Mouse (Mus musculus): ENCODE results near the gene Inha. TPM values are rescaled to one million over a fixed set of nuclear protein-coding genes. Genes with fewer than 3 reads are reported as not detected.

Inha gene
- total RNA-seq, 2 experiments from 2014 or later, result 36.9 to 37.2 TPM

DNA sequence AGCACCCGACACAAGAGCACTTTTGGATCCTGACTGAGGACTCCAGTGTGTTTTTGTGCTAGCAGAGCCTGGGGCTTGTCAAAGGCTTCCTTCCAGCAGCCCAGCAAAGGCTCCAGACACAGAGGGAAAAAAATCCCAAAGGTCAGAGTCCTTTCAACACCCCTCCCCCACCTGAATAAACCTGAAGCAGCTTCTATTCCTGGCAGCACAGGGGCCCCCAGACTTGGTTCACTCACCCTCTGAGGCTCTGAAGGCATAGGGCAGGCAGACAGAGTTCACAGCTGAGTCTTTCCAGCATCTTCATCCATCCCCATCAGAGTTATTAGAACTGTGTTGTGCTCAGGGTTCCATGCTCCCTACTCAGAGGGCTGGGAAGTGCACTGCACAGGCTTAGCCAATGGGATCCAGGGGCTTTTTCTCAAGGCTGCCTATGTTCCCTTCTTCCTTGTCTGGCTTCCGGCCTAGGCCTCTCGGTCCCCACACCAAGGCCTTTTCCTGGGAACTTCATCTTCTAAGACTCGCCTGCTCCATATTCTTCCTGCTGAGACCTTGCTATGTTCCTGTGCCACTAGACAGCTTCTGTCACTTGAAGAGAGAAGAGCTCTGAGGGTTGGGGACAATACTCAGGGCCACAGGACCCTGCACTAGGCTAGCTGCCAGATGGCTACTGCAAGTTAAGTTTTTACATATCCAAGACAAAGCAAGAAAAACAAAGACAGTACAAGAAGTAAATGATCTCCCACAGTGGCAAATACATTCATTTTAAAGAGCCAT lies 4.7 kb downstream of the Inha start:
- intact Hi-C loops (cut with DNase I), result no loop called here
- DNase-seq (ENCODE audit: extremely low spot score in 1 of 2, low spot score in 2 of 2), result no peak

DNA sequence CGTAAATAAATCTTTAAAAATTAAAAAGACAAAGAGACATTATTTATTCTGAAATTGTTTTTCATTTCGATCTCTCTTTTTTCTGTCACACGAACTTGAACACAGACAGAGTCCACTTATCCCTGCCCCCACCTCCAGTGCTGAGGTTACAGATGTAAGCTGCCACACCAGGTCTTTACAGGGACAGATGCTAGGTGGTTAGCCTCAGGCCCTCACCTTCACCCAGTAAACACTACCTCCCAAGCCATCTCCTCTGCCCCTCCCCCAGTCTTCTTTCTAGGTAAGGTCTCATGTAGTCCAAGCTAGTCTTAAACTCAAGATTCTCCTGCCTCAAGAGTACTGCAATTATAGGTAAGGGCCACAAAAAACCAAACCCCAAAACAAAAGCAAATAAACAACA lies 5.7 kb downstream of the Inha start:
- no peak for DNase-seq (ENCODE audit: extremely low spot score in 1 of 2, low spot score in 2 of 2)
- intact Hi-C loops (cut with DNase I), result no loop called here

DNA sequence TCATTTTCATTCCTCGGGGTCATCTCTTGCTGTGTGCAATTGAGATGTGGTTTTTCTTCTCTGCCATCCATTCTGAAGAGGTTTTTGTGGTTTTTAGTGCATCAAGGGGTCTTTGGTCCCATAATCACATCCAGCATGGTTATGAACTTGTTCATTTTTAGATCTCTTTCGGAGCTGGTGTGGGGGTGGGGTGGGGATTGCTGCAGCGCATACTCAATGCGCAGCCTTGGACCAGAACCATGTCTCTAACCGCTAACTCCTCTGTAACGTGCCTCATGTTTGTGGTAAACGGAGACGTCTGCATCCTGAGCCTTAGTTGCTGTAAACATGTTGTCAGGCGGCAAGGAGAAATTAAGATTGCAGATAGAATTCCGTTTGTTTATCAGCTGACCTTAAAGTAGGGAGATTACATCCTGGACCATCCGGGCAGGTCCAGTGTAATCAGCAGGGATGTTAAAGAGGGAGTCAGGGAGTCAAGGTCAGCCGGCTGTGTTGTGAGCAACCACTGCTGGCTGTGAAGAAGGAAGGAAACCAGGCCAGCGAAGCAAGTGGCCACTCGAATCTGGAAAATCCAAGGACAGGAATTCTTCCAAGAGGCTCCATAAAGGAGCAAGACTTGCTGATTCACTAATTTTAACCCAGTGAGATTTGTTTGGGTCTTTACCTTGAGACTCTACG lies 10.0 kb downstream of the Inha start:
- intact Hi-C loops (cut with DNase I), result no loop called here
- DNase-seq (ENCODE audit: extremely low spot score in 1 of 2, low spot score in 2 of 2), result no peak

DNA sequence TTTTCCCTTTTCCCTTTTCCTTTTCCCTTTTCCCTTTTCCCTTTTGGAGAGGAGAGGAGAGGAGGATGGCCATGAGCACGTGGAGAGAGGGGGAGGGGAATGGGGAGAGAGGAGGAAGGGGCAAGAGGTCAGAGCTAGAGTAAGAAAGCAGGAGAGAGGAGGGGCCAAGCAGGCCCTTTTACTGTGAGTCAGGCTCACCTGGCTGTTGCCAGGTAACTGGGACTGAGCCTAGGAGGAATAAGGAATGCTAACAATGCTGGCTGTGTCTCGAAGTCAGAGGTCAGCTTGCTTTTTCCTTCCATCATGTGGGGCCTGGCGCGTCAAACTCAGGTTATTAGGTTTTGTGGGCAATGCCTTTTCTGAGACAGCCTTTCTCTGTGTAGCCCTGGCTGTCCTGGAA lies 11.1 kb downstream of the Inha start:
- intact Hi-C loops (cut with DNase I), result no loop called here
- DNase-seq (ENCODE audit: extremely low spot score in 1 of 2, low spot score in 2 of 2), result no peak

DNA sequence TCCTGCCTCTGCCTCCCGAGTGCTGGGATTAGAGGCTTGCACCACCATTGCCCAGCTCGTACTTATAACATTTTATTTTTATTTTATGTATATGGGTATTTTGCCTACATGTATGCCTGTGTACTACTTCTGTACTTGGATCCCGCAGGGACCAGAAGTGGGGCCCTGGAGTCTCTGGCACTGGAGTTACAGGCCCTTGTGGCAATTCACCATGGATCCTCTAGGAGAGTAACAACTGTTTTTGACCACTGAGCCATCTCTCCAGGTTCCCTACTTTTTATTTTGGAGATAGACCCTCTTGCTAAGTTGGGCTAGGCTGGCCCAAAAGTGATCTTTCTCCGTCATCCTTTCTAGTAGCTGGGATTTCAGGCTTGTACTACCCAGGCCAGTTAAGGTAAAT lies 11.6 kb downstream of the Inha start:
- no peak for DNase-seq (ENCODE audit: extremely low spot score in 1 of 2, low spot score in 2 of 2)
- intact Hi-C loops (cut with DNase I), result no loop called here

DNA sequence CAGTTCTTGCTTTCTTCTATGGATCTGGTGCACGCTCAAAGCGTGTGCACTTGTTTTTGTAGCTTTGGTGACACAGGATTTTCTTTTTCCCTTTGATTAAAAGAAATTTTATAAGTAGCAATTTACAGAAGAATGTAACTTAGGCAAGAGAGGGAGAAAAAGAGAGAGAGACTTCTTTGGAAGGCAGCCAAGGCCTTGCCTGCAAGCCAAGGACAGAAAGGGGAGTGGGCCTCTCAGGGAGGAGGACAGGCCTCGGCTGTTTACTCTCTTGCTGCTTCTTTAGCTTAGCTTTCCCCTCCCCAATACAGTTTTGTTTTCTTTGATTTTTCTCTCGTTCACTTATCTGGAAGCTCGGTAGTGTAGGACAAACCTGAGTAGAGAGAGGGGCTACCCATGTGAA lies 12.7 kb downstream of the Inha start:
- no peak for DNase-seq (ENCODE audit: extremely low spot score in 1 of 2, low spot score in 2 of 2)
- intact Hi-C loops (cut with DNase I), result no loop called here

DNA sequence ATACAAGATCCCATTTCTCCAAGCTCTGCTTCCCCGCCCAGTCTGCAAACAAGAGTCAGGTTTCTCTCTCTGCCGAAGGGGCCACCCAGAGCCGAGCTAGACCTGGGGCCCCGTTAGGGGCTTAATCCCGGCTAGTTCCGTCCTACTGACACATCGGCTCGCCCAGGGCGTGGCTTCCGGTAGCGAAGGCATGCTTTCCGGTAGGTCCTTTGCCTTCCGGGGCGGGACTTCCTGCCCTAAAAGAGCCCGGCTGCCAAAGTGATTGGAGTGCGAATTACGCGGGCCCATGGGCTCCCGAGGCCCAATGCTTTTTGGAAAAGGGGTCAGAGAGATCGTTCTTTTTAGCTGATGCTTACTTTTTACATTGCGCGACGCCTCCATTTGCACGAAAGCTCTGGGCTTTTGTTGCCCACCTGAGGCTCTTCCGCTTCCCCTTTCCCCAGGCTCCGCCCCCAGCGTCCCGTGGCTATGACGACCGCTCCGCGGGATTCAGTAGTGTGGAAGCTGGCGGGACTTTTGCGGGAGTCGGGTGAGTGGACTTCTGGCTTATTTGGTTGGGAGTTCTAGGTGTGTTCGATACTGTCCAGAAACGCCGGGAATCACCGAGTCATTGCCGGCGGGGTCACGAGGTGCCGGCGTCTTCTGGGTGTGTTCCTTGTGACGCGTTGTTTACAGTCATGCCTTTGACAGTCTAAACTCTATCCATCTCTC lies 14.6 kb downstream of the Inha start, which contains the start of gene Stk11ip:
Stk11ip (plus strand) TSS at position 209 of the 711 bp plus-strand sequence.
- intact Hi-C loops (cut with DNase I), result no loop called here
- DNase-seq (ENCODE audit: extremely low spot score in 1 of 2, low spot score in 2 of 2), result peak; percentile 88 to 95

DNA sequence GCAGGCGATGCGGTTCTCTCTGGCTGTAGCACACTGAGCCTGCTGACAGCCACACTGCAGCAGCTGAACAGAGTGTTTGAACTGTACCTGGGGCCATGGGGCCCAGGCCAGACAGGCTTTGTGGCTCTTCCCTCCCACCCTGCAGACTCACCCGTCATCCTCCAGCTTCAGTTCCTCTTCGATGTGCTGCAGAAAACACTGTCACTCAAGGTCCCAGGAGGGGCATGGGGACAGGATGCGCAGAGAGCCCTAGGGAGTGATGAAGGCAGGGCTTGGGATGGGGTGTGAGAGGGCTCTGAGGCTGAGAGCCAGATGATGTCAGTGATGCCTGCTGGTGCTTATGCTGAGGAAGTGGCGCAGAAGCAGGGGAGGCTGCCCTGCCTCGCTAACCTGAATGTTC lies 17.8 kb downstream of the Inha start:
- intact Hi-C loops (cut with DNase I), result no loop called here
- no peak for DNase-seq (ENCODE audit: extremely low spot score in 1 of 2, low spot score in 2 of 2)

DNA sequence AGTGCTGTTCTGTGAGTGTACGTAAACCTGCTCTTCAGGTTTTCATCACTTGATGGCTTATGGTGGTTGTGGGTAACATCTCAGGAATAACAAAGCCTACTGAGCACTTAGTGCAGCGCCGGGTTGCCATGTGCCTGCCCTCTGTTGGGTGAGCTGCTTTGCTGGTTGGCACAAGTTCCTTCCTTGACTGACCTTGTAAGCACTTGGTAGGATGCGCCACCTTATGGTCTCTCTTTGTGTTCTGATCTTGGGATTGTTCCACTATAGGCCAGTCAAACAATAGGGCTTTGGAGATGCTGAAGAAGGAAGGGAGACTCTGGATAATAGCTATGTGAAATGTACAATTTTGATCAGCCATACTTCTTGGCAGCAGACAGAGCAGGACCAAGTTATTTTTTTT lies 23.7 kb downstream of the Inha start:
- intact Hi-C loops (cut with DNase I), result no loop called here
- DNase-seq (ENCODE audit: extremely low spot score in 1 of 2, low spot score in 2 of 2), result no peak

DNA sequence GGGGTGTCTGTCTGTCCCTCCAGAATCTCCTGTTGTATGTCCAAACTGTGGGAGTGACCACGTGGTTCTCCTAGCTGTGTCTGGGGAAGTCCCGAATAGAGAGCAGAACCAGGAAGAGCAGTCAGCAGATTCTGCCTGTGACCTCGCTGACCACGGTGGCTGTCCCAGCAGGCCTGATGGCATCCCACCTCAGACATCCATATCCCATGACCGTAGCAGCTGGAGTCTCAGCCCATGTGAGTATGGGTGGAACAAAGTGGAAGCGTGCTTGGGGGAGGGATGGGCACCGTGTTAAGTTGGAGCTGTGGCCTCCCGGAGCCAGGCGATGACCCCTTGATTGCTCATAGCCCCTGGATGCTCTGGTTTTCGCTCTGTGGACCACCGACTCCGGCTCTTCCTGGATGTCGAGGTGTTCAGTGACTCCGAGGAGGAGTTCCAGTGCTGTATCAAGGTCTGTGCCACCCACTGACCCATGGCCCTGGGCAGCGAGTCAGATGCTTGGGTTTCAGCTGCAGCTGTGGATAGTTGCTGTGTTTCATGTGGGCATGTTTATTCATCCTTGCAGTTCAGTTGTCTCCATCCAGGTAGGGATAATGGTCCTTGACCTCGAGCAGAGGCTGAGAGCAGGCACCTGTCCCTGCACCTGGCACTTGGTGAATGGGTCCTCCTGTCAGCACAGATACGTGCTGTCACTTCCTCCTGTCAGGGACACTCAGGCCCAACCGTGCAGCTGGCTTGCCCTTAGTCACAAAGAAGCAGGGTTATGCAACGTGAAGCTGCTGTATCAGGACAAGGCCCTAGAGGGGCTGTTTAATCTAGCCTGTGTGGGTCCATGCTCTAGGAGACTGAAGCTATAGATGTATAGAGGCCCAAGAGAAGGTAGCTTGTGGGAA lies 25.6 kb downstream of the Inha start:
- intact Hi-C loops (cut with DNase I), result no loop called here
- no peak for DNase-seq (ENCODE audit: extremely low spot score in 1 of 2, low spot score in 2 of 2)

DNA sequence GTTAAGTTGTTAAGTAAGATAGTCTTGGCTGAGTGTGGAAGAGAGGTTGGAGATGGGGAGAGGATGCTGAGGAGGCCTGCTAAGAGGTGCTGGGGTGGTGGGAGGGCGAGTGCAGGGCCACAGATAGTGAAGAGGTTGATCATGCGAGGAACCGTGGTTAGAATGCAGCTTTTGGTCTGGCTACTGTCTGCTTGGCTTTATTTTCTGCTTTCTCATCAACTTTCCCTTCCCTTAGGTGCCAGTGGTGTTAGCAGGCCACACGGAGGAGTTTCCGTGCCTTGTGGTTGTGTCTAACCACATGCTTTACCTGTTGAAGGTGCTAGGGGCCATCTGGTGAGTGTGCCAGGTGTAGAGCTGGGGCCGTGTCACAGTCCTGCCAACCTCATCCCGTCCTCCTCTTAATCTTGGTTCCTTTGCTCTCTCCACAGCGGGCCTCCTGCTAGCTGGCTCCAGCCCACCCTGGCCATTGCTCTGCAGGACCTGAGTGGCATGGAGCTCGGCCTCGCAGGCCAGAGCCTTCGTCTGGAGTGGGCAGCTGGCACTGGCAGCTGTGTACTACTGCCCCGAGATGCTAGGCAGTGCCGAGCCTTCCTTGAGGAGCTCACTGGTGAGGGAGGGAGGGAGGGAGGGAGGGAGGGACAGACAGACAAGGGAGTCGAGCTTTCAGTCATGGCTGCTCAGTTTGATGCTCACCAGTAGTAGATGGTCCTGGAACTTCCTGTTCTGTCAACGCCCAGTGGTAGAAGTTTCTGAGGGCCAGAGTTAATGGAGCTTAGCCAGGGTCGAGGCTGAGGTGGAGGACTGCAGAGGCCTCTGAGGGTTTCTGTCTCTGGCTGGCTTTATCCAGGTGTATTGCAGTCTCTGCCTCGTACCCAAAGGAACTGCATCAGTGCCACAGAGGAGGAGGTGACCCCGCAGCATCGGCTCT lies 26.7 kb downstream of the Inha start:
- intact Hi-C loops (cut with DNase I), result no loop called here
- DNase-seq (ENCODE audit: extremely low spot score in 1 of 2, low spot score in 2 of 2), result no peak

DNA sequence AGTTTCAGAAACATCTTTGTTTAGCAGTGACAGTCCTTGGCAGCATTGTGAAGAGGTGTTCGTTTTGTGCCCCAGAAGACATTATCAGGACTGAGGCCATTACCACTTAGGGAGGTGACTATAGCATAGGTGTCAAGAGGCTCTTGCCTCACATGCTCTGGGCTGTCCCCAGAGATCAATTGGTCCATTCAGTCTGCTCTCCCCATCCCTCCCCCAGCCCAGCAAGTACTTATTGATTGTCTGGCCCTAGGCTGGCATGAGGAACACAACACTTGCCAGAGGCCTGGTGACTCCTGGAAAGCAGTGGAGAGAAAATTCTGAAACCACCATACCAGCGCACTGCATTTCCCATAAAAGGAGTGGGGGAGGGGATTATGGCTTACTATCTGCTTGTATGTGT lies 30.7 kb downstream of the Inha start:
- no peak for DNase-seq (ENCODE audit: extremely low spot score in 1 of 2, low spot score in 2 of 2)
- intact Hi-C loops (cut with DNase I), result no loop called here

DNA sequence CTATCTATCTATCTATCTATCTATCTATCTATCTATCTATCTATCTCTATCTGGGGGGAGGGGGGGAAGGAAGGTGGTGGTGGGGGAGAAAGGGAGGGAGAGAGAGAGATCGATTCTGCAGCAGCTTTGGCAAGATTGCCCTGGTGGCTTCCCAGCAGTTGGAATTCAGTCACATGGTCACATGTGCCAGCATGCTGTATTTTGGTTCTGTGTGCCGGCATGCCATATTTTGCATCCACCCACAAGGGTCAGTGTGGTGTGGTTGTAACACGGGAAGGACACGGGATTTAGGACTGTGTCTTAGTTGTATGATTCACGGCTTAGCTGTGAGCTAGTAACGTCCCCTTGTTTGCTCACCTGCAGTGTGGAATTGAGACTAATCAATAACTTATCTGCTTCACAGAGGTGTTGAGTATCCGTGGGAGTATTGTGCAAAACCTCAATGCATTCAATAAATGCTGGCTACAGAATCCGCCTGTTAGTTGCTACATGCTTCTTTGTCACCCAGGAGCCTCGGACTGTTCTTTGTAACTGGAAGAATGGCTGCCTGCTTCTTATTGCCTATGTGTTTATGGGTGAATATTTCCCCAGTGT lies 31.8 kb downstream of the Inha start:
- intact Hi-C loops (cut with DNase I), result no loop called here
- DNase-seq (ENCODE audit: extremely low spot score in 1 of 2, low spot score in 2 of 2), result no peak

DNA sequence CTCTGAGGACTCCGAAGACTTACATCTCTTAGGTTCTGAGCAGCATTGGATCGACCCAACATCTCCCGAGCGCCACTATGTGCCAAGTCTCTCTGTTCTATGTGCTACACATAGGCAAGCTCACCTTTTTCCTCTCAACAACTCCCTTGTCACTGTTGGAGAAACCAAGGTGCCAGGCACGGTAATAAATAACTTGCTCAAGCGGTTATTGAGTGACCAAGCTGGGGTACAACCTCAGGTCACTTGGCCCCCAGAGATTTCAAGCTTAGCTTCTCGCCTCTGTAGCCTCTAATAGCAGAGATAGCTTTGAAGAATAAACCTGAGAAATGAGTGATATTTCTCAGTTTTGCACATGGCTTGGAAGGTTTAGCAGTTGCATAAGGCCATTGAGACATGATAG lies 34.6 kb downstream of the Inha start:
- intact Hi-C loops (cut with DNase I), result no loop called here
- no peak for DNase-seq (ENCODE audit: extremely low spot score in 1 of 2, low spot score in 2 of 2)

DNA sequence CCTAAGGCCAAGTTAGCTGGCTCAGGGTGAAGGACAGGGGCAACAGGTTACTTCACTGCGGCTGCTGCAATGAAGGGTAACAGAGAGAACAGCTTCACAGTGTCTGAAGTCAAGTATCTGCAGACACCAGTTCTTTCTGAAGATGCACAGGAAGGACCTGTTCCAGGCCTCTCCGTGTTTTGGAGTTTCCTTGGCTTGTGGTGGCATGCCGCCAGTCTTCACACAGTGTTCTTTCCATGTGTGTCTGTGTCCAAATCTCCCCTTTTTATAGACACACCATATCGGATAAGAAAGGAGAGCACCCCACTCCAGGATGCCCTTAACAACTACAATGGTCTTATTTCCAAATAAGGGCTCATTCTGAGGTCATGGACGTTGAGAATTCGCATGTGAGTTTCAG lies 37.5 kb downstream of the Inha start:
- intact Hi-C loops (cut with DNase I), result no loop called here
- no peak for DNase-seq (ENCODE audit: extremely low spot score in 1 of 2, low spot score in 2 of 2)

DNA sequence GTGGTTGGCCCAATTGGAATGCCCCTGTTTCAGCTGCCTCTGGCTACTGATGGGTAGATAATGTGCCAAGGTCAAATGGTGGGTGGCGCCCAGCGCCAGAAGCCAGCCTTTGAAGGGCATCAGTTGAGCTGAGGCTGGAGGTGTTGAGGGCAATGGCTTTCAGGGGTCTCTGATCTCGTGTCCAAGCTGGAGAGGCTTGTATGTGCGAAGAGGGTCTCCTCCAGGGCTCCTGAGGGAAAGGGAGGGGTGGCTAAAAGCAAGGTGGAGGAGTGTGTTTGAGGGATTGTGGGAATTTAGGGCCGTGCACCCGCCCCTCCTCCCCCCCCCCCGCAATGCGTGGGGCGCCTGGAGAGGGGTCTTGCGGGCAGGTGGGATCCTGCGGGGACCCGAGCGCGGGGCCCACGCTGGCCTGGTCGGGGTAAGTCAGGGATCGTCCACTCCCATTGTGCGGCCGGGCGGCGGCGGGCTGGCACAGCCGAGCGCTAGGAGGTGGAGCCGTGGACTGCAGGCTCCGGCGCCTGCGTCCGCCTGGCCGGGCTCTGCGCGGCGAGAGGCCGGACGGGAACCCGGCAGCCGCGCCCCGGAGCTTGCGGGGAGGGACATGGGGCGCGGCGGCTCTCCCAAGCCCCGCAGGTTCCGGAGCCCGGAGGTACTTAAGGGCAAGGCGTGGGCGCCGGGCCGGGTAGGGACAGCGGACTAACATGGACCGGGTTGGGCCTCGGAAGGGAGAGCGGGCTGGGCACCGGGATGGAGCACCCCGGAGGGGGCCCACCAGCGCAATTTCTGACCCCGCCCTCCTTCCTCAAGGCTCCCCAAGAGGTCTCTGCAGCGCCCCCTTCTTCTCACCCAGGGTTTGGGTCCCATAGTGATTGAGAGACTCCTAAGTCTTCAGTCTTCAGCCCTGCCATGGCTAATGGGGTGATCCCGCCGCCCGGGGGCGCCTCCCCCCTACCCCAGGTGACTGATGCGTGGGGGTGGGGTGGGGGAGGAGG lies 39.4 kb downstream of the Inha start, which contains the start of gene Slc4a3:
Slc4a3 (plus strand) TSS at position 302 of the 992 bp plus-strand sequence.
- DNase-seq (ENCODE audit: extremely low spot score in 1 of 2, low spot score in 2 of 2), result peak in 1 of 2 experiments; percentile 81
- intact Hi-C loops (cut with DNase I), result no loop called here

Data from left cerebral cortex, postnatal 10 days (tissue).